Mouse (Mus musculus) C2C12 (cell line): Measurements from ENCODE around the gene Prph. TPM values are rescaled to one million over a fixed set of nuclear protein-coding genes. Genes with fewer than 3 reads are reported as not detected.

ENCODE experiments used
- H3K27me3 ChIP-seq: one replicate; pipeline ENCODE4 v1.6.1; 2011; ENCODE audit not compliant: control insufficient read depth, insufficient read depth, insufficient read length
- H3K36me3 ChIP-seq: one replicate; pipeline ENCODE4 v1.6.1; 2011; ENCODE audit not compliant: control insufficient read depth, insufficient read depth
- H3K4me3 ChIP-seq: one replicate; pipeline ENCODE4 v1.5.1; 2011; ENCODE audit warnings: mild to moderate bottlenecking, control low read depth; ENCODE audit not compliant: poor library complexity, insufficient read depth, severe bottlenecking
- H3K79me2 ChIP-seq: one replicate; pipeline ENCODE4 v1.6.1; 2011; ENCODE audit not compliant: control insufficient read depth, insufficient read depth
- H3K79me3 ChIP-seq: one replicate; pipeline ENCODE4 v1.6.1; 2011; ENCODE audit warnings: low read depth, control low read depth
- H3ac ChIP-seq: one replicate; pipeline ENCODE3; 2011; ENCODE audit warnings: low read depth; ENCODE audit not compliant: control insufficient read depth, insufficient read length
- CEBPB ChIP-seq: IDR thresholded peaks from one replicate; pipeline ENCODE4 v1.6.1; 2011; ENCODE audit warnings: low read depth, mild to moderate bottlenecking, control low read depth, moderate library complexity
- CTCF ChIP-seq: IDR thresholded peaks from one replicate; pipeline ENCODE4 v1.5.1; 2011; ENCODE audit not compliant: control insufficient read depth, insufficient read depth, insufficient read length
- FOSL1 ChIP-seq: IDR thresholded peaks from one replicate; pipeline ENCODE4 v1.8.0; 2011; ENCODE audit warnings: mild to moderate bottlenecking, low read length; ENCODE audit not compliant: poor library complexity, insufficient read depth, severe bottlenecking
- MAX ChIP-seq: IDR thresholded peaks from one replicate; pipeline ENCODE4 v1.6.1; 2011; ENCODE audit warnings: mild to moderate bottlenecking, control low read depth
- MYOD1 ChIP-seq: IDR thresholded peaks from one replicate; pipeline ENCODE4 v1.6.1; 2011; ENCODE audit warnings: low read depth; ENCODE audit not compliant: control insufficient read depth, insufficient read length
- MYOG ChIP-seq: IDR thresholded peaks from one replicate; pipeline ENCODE4 v1.6.1; 2011; ENCODE audit not compliant: control insufficient read depth, insufficient read length; ENCODE audit errors: extremely low read depth
- USF1 ChIP-seq: IDR thresholded peaks from one replicate; pipeline ENCODE4 v1.6.1; 2011; ENCODE audit warnings: low read depth, mild to moderate bottlenecking, control low read depth, moderate library complexity
- polyA plus RNA-seq: library from polyadenylated mRNA; unstranded; fragments of >200 nt; fragmentation: generic; extraction: Trizol; gene quantifications from one replicate; pipeline ENCODE4 v1.2.1, GENCODE M21; 2012; ENCODE audit warnings: missing spikeins

The Prph gene
- polyA plus RNA-seq, 1 experiment = 1.3 TPM

- no peaks in the 10 kb centered on the region for H3K79me2 ChIP-seq
- H3K36me3 ChIP-seq = no peaks in the 10 kb centered on the region
- no peak overlapping the region for H3K4me3 ChIP-seq
- TF ChIP-seq MYOG (no peak), FOSL1 (peak; percentile 83), MAX (peak; percentile 47), USF1 (no peak), MYOD1 (no peak), CTCF (no peak), CEBPB (peak; percentile 93)
- H3K79me3 ChIP-seq = no peaks in the 10 kb centered on the region
- H3K27me3 ChIP-seq = no peaks in the 10 kb centered on the region
- no peak overlapping the region for H3ac ChIP-seq
Observed at GRCm38 (mm10) chr15:99017355-99017761, 37.6 kb upstream of the Prph start.

- H3K36me3 ChIP-seq = no peaks in the 10 kb centered on the region
- TF ChIP-seq MYOG = no peak
- TF ChIP-seq CEBPB = no peak
- TF ChIP-seq CTCF = no peak
- H3ac ChIP-seq = no peak overlapping the region
- H3K79me3 ChIP-seq = no peaks in the 10 kb centered on the region
- no peak overlapping the region for H3K4me3 ChIP-seq
- no peaks in the 10 kb centered on the region for H3K27me3 ChIP-seq
- H3K79me2 ChIP-seq = no peaks in the 10 kb centered on the region
Observed at GRCm38 (mm10) chr15:99017986-99018385, 37.0 kb upstream of the Prph start.

GRCm38 (mm10) chr15:99018630-99019029 lies 36.3 kb upstream of the Prph start:
- Histone ChIP-seq H3K27me3 (no peaks in the 10 kb centered on the region), H3K79me3 (no peaks in the 10 kb centered on the region), H3K36me3 (no peaks in the 10 kb centered on the region), H3K79me2 (no peaks in the 10 kb centered on the region), H3K4me3 (no peak overlapping the region), H3ac (no peak overlapping the region)
- TF ChIP-seq CTCF (no peak), MYOG (no peak), CEBPB (no peak), MAX (no peak), USF1 (no peak), FOSL1 (no peak), MYOD1 (no peak)

- H3ac ChIP-seq = no peak overlapping the region
- no peaks in the 10 kb centered on the region for H3K79me3 ChIP-seq
- no peak overlapping the region for H3K4me3 ChIP-seq
- TF ChIP-seq FOSL1 = no peak
- TF ChIP-seq CTCF = no peak
- TF ChIP-seq MAX = no peak
- no peak for TF ChIP-seq CEBPB
- no peak for TF ChIP-seq MYOG
- TF ChIP-seq USF1 = no peak
- TF ChIP-seq MYOD1 = no peak
- no peaks in the 10 kb centered on the region for H3K27me3 ChIP-seq
- no peaks in the 10 kb centered on the region for H3K79me2 ChIP-seq
- H3K36me3 ChIP-seq = no peaks in the 10 kb centered on the region
Observed at GRCm38 (mm10) chr15:99019436-99019835, 35.5 kb upstream of the Prph start.

GRCm38 (mm10) chr15:99020171-99020570 lies 34.8 kb upstream of the Prph start:
- TF ChIP-seq MYOD1 = no peak
- TF ChIP-seq FOSL1 = no peak
- TF ChIP-seq MAX = no peak
- no peak for TF ChIP-seq CEBPB
- no peak for TF ChIP-seq MYOG
- TF ChIP-seq USF1 = no peak
- TF ChIP-seq CTCF = no peak
- no peaks in the 10 kb centered on the region for H3K79me2 ChIP-seq

GRCm38 (mm10) chr15:99021255-99021654 lies 33.7 kb upstream of the Prph start:
- H3ac ChIP-seq = no peak overlapping the region
- no peaks in the 10 kb centered on the region for H3K36me3 ChIP-seq
- no peaks in the 10 kb centered on the region for H3K79me2 ChIP-seq
- no peaks in the 10 kb centered on the region for H3K27me3 ChIP-seq
- H3K79me3 ChIP-seq = no peaks in the 10 kb centered on the region
- TF ChIP-seq CTCF = no peak
- no peak for TF ChIP-seq MYOD1
- no peak for TF ChIP-seq FOSL1
- TF ChIP-seq CEBPB = no peak
- TF ChIP-seq MAX = no peak
- TF ChIP-seq MYOG = no peak
- TF ChIP-seq USF1 = no peak
- no peak overlapping the region for H3K4me3 ChIP-seq

More at GRCm38 (mm10) chr15:99020171-99020570, 34.8 kb upstream of the Prph start:
- no peak overlapping the region for H3ac ChIP-seq
- H3K36me3 ChIP-seq = no peaks in the 10 kb centered on the region
- no peaks in the 10 kb centered on the region for H3K27me3 ChIP-seq
- no peaks in the 10 kb centered on the region for H3K79me3 ChIP-seq
- H3K4me3 ChIP-seq = no peak overlapping the region
